Mouse (Mus musculus): ENCODE results near the gene Best1.

The Best1 gene

DNA sequence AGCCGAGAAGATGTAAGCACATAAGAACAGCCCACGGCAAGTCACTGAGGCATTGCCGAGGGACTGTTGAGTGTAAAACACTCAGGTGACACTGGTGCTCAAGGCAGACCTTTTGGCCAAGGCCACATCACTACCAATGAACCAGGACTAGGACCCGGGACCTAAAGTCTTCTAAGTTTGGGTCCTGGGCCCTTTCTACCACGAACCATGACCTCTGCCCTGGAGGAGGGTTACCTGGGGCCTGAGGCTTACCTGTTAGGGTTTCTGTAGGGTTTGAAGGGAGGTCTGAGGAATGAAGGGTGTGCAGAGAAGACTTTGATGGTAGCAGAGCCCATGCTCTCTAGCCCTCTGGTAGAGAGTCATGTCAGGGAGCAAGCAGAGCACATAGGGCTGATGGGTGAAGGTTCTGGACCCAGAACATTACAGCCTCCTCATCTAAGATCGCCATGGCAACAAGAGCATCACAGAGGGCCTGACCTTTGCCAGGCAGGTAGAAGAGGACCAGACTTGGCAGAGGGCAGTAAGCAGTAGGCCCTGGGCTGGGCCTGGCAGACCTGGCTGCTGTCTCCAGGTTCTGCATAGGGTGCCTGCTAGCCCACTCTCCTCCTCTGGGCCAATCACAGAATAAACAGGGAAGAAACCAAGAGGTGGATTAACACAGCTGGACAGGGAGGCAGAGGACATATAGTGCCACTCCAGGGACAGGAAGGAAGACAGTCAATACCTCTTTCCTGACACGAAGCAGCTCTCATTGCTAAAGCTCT is at the start of gene Best1, which contains the start of gene Rab3il1:
Best1 (minus strand) TSS at position 428 of the 764 bp plus-strand sequence.
Rab3il1 (plus strand) TSS at position 464 of the 764 bp plus-strand sequence.
- no peak for DNase-seq (ENCODE audit: low spot score in 2 of 2)

DNA sequence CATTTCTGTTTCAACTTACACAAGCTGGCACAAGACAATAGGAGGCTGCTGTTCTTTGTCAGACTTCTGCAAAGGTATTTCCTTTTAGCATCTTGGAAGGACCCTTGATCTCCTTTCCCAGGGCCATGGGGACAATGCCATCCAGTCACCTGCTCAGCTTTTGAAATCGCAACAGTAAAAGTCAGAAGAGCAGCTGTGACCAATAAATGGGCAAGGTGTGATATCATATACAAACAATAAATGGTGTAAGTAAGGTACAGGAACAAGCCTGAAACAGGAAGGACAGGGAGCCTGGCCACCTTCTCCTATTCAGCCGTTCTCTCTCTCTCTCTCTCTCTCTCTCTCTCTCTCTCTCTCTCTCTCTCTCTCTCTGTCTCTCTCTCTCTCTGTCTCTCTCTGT is 49.0 kb upstream of the Best1 start:
- DNase-seq (ENCODE audit: low spot score in 2 of 2), result no peak

DNA sequence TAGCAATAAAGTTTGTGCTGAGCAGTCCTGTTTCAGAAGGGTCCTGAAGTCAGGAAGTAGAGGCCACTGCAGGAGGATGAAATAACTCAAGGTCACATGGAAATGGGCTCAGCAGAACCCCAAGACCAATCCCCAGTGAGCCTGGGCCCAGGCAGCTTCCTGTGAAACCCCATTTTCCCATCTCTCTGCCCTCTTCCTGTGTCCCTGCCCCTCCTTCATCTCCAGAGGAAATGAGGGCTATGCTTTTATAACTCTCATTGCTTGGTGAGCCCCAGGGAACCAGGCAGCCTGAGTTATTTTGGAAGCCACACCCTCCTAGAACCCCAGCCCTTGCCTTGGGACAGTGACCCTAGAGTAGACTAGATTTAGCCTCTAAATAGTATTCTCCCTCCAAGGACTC is 48.1 kb upstream of the Best1 start:
- no peak for DNase-seq (ENCODE audit: low spot score in 2 of 2)

DNA sequence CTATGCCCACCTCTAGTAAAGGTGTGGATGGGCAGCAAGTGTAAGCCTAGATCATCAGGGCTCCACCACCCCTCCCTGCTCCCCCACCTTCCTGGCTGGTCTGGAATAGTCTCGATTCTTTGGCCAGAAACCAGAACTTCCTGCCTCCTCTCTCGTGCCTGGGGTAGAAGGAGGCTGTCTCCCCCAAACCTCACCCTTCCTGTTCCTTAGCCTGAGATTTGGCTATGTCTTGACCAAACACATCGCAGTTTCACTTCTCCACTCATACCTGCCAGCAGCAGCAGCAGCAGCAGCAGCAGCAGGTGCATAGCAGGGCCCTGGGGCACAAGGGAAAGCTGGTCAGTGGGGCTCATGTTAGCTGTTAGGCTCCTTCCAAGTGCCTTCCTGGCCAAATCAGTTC is 45.5 kb upstream of the Best1 start:
- no peak for DNase-seq (ENCODE audit: low spot score in 2 of 2)

DNA sequence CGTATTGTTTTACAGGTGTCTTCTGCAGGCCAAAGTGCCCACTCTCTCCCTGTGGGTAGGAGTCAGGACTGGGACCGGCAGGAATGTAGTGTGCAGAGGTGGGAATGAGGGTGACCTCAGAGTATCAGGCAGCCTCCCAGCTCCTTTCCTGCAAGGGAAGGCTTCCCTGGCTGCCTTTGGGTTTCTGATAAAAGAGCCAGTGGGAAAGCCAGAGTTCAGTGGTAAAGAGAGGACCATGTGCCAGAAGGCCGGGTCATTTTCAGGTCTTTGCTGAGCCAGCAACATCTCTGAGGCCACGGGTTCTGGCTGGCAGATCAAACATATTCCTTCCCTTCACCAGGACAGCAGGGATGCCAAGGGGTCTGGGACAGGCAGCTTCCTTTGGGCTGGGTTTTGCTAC is 44.9 kb upstream of the Best1 start:
- DNase-seq (ENCODE audit: low spot score in 2 of 2), result no peak

DNA sequence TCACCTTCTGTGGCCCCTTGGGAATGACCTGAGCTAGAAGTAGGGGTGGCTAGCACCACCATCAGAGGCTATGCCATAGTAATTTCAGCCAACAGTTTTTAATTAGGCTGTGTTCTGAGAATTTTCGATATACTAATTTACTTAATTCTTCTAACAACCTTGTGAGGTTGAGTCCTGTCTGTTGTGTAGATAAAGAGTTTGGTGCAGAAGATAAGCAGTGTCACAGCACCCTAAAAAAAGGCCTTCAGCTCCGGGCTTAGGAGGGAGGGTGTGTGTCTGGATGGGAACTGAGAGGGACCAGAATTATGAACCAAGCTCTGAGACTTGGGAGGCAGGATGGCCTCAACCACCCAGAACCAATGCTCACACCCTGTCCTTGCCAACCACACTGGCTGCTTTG is 44.3 kb upstream of the Best1 start:
- DNase-seq (ENCODE audit: low spot score in 2 of 2), result no peak

DNA sequence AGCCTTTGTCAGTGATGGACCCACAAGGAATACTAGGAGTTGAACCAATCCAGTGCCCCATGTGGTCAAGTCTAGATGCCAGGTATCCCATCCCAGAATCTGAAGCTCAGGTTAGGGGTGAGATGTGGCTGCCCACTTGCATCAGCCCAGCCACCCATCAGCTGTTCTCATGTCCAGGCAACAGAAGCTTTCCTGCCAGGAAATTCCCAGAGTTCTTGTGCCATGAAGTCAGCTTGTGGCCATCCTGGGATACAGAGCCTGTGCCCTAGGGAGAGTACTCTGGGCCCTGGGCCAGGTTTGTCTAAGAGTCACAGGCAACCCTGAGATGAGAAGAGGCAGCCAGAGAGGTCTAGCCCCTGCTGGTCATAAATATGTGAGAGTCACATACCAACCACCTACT is 42.2 kb upstream of the Best1 start:
- no peak for DNase-seq (ENCODE audit: low spot score in 2 of 2)

DNA sequence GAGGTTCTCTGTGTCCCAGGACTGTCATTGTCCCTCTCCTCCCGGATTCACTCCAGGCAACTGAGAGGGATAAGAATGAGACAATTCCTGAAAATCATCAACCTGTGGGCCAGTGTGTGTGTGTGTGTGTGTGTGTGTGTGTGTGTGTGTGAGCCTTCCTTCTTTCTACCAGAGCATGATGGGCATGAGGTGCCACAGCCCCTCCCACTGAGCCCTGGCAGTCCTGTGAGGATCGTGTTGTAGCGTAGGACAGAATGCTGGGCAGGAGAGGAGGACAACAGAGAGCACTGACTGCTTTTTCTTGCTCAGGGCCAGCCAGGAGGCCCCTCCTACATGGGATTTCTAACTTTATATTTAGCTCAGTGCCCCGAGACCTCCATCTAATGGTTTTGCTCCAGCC is 41.4 kb upstream of the Best1 start:
- no peak for DNase-seq (ENCODE audit: low spot score in 2 of 2)

DNA sequence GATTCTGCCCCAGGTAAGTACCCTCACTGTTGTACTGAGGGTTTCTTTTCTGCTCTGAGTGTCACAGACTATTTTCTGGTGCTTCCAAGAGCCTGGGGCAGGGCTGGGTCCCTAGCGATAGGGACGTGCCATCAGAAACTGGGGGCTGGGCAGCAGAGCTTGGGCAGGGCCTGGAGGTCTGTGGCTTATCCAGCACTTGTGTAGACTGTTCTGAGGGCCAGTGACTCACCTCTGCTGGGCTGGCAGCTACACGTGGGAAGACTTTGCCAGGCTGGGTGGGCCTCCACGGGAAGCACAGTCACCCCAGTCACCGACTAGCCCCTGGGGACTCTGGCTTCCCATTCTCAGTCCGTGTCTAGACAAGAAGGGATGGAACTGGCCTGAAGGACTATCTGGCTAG is 40.8 kb upstream of the Best1 start:
- no peak for DNase-seq (ENCODE audit: low spot score in 2 of 2)

DNA sequence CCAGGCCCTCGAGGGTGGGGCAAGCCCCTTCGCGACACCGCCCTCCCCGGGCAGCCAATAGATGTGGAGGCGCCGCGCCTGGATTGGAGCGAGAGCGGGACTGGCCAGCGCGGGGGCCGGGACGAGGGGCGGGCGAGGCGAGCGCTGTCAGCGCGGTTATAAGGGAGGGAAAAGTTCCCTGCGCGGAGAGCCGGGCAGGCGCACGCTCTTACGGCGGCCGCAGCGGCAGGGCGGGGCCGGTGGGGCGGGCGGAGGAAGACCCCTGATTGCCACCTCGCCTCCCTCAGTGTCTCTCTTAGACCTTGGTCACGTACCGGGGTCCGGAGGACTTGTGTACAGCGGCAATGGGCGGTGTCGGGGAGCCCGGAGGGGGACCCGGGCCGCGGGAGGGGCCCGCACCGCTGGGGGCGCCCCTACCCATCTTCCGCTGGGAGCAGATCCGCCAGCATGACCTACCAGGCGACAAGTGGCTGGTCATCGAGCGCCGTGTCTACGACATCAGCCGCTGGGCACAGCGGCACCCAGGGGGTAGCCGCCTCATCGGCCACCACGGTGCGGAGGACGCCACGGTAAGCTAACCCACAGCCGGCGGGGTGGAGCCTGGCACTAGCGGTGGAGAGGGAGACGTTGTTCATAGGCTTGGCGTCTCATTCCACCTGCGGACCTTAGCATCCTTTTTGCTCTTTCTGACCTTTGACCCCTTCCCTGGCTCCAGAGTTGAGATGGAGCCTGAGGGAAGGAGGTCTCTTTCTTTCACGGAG is 40.1 kb upstream of the Best1 start, which contains the start of gene Fads3:
Fads3 (plus strand) TSS at position 182 of the 761 bp plus-strand sequence.
- DNase-seq (ENCODE audit: low spot score in 2 of 2), result peak; percentile 84 to 86

DNA sequence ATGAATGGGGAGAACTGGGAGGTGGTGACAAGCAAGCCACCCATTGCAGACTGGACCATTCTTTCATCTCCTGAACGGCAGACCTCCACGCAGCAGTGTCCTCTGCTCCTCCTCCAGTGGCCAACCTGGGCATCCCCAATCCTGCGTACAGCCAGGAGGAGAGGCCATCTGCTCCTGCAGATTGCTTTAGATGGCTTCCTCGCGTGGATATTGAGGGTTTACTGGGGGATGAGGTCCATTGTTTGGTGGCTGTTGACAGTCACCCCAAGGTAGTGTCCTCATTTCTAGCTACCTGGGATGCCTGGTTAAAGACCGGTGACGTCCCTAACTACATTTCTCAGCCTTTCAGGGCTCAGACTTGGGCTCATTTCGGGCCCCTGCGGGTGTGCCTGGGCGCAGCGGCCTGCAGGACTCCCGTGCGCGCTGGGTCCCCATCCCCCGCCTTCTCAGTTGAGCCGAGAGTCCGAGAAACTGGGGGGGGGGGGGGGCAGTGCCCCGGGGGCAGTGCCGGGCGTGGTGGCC is 39.5 kb upstream of the Best1 start:
- DNase-seq (ENCODE audit: low spot score in 2 of 2), result no peak

DNA sequence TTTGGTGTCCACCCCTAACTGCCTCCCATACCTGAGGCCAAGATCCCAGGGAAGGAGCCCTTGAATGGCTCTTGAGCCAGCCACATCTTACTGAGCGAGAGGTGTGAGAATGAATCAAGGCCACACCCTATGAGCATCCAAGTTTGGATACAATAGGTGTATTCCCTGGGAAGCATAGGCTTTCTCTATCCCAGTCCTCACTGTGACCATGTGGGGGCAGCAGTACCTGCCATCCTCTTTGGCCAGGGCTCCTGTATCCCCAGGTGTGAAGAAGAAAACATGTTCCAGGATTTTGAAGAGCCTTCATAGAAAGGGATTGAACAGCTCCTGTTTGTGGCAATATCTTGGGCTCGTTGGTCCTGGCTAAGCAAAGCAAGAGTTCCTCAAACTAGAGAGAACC is 38.2 kb upstream of the Best1 start:
- no peak for DNase-seq (ENCODE audit: low spot score in 2 of 2)

DNA sequence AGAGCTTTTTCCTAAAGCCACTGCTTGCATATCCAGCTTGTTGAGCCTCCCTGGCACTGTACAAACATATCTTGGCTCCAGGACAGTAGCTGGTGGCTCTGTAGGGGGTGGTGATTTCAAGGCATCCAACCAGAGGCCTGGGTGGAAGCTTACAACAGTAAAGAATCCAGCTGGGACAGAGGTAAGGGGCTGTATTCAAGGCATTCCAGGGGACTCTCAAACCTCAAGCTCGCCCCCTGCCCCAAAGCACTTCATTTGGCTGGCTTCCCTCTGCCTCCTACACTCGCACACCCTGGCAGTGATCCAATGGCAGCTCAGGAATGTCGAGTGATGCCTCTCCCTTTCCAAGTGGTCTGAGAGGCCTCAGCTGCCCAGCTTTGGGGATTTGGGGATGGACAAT is 37.5 kb upstream of the Best1 start:
- peak in 1 of 2 experiments; percentile 67 for DNase-seq (ENCODE audit: low spot score in 2 of 2)

DNA sequence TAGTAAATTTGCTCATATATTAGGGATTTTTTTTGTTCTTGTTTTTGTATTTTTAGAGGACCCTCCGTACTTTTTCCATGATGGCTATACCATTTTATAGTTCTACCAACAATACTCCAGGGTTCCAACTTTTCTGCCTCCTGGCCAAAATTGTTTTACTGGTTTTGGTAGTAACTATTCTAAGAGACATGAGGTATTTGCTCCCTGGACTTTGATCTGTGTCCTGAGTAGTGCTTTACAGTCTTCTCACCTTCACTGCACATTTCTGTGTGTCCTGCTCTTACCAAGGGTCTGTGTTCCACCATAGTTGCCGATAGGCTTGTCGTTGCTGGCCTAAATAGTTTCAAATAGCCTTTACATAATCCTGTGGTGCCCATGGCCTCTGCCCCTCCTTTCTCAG is 36.9 kb upstream of the Best1 start:
- DNase-seq (ENCODE audit: low spot score in 2 of 2), result no peak

DNA sequence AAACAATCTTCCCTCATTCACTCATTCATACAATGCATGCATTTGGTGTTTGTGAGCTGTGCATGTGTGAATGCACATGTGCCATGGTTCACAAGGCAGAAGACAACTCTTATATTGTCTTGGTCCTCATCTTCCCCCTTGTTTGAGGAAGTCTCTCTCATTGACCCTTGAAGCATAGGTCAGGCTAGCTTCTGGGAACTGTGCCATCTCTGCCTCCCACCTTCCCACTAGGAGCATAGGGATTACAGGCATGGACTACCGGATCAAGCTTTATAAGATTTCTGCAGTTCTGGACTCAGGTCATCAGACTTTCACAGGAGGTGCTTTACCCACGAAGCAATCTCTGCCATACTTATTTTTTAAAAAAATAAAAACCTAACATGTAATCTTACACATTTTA is 36.1 kb upstream of the Best1 start:
- no peak for DNase-seq (ENCODE audit: low spot score in 2 of 2)

DNA sequence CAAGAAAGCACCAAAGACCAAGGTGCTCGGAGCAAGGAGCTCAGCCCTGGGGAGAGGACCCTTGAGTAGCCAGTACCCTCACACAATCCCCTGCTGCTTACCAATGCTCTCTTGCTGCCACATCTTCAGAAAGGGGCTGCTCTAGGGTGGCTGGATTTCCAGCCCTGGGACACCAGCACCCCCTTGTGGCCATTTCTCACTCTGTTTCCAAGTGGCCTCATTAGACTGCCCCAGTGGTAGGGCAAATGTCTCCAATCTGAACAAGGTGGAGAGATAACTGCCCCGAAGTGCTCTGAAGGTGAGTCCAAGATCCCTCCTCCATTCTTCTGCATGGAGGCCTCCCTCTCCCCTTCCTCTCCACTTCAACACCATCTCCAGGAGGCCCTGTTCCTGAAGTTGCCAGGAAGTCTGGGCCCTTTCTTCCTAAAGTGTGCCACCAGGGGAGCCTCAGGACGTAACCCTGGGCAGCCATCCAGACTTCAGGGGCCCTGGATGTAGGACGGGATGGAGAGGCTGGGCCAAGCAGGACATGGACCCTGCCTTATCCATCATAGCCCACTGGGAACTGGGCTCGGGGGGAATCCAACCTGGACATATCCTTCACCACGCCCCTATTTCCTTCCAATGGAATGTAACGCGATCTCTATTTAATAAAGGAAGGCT is 33.5 kb upstream of the Best1 start:
- peak; percentile 69 to 83 for DNase-seq (ENCODE audit: low spot score in 2 of 2)

DNA sequence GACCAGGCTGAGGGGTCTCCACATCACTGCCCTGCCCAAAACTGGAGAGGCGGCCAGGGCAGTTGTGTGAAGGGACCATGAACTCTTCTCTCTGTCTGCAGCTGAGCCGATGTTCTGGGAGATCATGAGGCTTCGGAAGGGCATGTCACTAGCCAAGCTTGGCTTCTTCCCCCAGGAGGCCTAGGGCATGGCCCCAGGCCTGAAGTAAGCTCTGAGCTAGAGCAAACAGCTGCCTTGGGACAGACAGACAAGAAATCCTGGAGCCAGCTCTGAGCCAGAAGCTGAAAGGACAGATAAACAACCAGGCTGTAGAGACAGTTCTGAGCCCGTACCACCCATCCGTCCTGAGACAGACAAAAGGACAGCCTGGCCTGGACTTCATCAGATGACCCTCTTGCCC is 32.9 kb upstream of the Best1 start:
- no peak for DNase-seq (ENCODE audit: low spot score in 2 of 2)

DNA sequence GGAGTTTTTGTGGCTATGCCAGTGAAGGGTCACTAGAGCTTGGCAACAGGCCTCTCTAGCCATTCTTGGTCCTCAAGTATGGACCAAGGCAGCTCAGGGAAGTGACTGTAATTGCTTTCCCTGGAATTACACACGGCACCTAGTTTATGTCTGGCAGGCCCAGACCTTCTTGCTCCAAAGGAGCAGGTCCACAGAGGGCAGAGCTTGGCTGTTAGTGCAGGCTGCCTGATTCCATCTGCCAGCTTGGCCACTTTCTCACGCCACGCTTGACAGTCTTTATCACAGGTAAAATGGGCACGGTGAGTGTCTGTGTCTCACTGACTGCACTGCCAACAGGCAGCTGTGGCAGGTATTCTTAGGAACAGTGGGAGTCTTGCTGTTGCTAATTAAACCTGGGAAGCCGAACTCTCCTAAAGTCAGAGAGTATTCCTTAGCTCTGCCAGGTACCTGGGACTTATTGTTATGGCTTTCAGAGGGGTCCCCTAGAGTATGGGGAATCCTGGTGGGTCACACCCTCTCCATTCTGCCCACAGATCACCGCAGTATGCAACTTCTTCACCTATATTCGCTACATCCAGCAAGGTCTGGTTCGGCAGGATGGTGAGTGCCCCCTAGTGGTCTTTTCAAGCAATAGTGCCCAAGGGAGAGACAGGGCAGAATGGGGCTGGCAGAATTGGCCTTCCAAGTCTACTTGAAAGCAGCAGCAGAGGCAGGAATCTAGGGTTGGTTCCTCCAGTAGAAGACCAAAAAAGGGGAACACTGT is 32.0 kb upstream of the Best1 start:
- DNase-seq (ENCODE audit: low spot score in 2 of 2), result no peak

DNA sequence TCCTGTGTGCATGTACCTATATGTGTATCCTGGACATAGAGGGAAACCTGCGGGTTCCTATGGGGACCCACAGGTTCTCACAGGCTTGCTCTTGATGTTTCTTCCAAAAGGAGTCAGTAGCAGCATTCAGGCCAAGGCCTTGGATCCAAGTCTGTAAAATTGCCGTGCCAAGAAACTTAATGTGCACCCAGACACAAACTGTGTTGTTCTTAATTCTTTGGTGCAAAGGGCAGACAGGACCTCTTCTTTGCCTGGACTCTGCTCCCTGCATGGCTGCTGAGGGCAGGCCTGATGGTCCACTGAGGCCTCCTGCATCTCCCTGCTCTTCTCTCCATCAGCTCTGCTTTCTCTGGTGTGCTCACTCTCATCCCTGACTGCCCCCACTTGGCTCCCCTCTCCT is 28.3 kb upstream of the Best1 start:
- DNase-seq (ENCODE audit: low spot score in 2 of 2), result no peak

DNA sequence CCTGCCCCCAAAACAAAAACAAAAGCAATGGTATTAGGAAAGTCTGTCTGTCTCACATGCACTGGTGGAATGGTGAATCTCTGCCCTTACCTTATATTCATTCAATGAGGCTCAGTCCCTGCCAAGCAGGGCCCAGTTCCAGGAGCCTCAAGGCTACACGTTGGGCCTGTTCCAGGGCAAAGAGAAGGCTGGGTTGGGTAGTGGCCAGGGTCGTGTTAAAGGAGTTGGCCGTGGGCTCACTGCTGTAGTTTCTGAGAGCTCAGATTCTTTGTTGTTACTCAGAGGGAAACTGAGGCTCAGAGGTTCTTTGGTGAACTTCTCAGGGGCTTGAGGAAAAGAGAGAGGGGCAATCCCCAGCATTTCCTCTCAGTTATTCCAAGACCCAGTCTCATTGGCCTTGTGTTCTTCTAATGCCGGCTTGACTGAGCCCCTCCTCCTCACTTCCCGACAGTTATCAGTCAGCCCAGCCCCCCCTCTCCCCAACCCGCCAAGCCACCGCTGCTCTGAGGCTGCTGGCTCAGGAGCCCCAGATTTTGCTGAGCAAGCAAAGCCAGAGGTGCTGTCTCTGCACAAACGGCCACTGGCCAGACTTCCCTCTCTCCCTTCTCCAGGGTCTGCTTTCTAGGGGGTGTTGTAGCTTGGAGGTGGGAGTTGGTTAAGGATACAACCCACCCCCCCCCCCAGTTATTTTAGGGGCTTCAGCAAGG is 23.9 kb upstream of the Best1 start:
- peak in 1 of 2 experiments; percentile 69 for DNase-seq (ENCODE audit: low spot score in 2 of 2)

DNA sequence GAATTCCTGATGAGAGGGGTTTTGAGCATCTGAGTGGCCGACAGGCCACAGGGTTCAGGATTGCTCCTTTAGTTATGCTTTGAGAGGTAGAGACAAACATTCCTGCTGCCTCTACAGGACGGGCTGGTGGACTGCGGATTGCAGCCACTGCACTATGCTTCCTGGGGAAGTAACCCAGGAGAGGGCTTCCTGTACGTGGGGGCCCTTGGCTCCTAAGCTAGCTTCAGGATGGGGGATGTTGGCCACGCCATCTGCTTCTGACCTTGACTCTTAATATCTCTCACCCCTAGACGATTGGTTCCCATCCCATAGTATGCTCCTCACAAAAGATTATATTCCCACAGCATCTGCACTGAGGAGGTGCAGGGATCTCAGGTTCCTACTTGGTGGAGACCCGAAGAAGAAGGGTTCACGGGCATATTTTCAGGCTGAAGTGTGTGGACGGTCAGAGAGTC is 21.9 kb upstream of the Best1 start:
- DNase-seq (ENCODE audit: low spot score in 2 of 2), result no peak
